Mouse (Mus musculus) ES-Bruce4 (cell line): ENCODE measurements around the gene Akt1s1.

Experiments used
- CTCF ChIP-seq: IDR thresholded peaks from one replicate; pipeline ENCODE4 v1.8.1; 2011; ENCODE audit warnings: low read depth, low read length
- EP300 ChIP-seq: IDR thresholded peaks from 2 replicates; pipeline ENCODE4 v1.6.1; 2011; ENCODE audit warnings: low read depth, low read length; ENCODE audit not compliant: insufficient read depth

DNA sequence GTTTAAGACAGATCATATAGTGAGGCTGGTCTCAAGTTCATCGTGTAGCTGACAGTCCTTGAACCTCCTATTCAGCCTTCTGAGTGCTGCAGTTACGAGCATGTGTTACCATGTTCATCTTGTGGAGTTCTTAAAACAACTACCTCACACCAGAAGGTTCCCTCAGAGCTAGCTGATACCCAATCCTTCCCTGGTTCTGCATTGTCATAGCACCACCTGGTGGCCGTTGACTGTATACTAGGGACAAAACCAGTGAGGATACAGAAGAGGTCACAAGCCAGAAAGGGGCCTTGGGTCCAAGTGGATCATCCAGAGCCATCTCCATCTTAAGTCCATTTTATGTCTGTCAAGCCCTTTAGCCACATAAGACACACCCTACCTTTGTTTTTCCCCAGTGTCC is 23.9 kb upstream of the Akt1s1 start:
- TF ChIP-seq CTCF (peak; percentile 44), EP300 (no peak)
